Mouse (Mus musculus): ENCODE measurements around the gene Tcf25.
"Not testable (repeated sequence)": the region's sequence is repeated elsewhere in the genome, so short reads cannot be mapped to it uniquely, and the experiment has no call there.

The Tcf25 gene

GRCm38 (mm10) chr8:123428939-123429721 lies 55.6 kb downstream of the Tcf25 start:
- DNase-seq (ENCODE audit: low read depth): no peak

GRCm38 (mm10) chr8:123429722-123430013 lies 56.1 kb downstream of the Tcf25 start:
- not testable (repeated sequence) for DNase-seq (ENCODE audit: low read depth)

- DNase-seq (ENCODE audit: low read depth): not testable (repeated sequence)
These were observed 57.4 kb downstream of the Tcf25 start for GRCm38 (mm10) chr8:123430936-123431335.

- DNase-seq (ENCODE audit: low read depth): no peak
These were observed 58.2 kb downstream of the Tcf25 start for GRCm38 (mm10) chr8:123431616-123432365.

- DNase-seq (ENCODE audit: low read depth): no peak
These were observed 58.8 kb downstream of the Tcf25 start for GRCm38 (mm10) chr8:123432381-123432780.

- DNase-seq (ENCODE audit: low read depth): not testable (repeated sequence)
These were observed 59.9 kb downstream of the Tcf25 start for GRCm38 (mm10) chr8:123433241-123433974.

GRCm38 (mm10) chr8:123441788-123442187 lies 68.2 kb downstream of the Tcf25 start:
- DNase-seq (ENCODE audit: low read depth): peak; percentile 6

GRCm38 (mm10) chr8:123442351-123442750 lies 68.8 kb downstream of the Tcf25 start:
- DNase-seq (ENCODE audit: low read depth): no peak

- DNase-seq (ENCODE audit: low read depth): peak; percentile 93
These were observed 69.5 kb downstream of the Tcf25 start for GRCm38 (mm10) chr8:123442871-123443575.

GRCm38 (mm10) chr8:123443576-123443921 lies 70.0 kb downstream of the Tcf25 start:
- no peak for DNase-seq (ENCODE audit: low read depth)

GRCm38 (mm10) chr8:123444131-123444530 lies 70.6 kb downstream of the Tcf25 start:
- DNase-seq (ENCODE audit: low read depth): no peak

- no peak for DNase-seq (ENCODE audit: low read depth)
These were observed 72.4 kb downstream of the Tcf25 start for GRCm38 (mm10) chr8:123445981-123446380.

- no peak for DNase-seq (ENCODE audit: low read depth)
These were observed 73.2 kb downstream of the Tcf25 start for GRCm38 (mm10) chr8:123446799-123447198.

- no peak for DNase-seq (ENCODE audit: low read depth)
These were observed 77.2 kb downstream of the Tcf25 start for GRCm38 (mm10) chr8:123450783-123451182.

GRCm38 (mm10) chr8:123451747-123452146 lies 78.2 kb downstream of the Tcf25 start:
- DNase-seq (ENCODE audit: low read depth): not testable (repeated sequence)

GRCm38 (mm10) chr8:123452149-123452548 lies 78.6 kb downstream of the Tcf25 start:
- DNase-seq (ENCODE audit: low read depth): no peak

- DNase-seq (ENCODE audit: low read depth): no peak
These were observed 79.7 kb downstream of the Tcf25 start for GRCm38 (mm10) chr8:123453291-123453690.

Data from induced T-regulatory cell, adult 2 months (primary cell).